Mouse (Mus musculus) heart, embryonic 15.5 days (tissue): ENCODE data around the gene Ap5s1. TPM values are rescaled to one million over a fixed set of nuclear protein-coding genes. Genes with fewer than 3 reads are reported as not detected.

Source experiments
- ATAC-seq: fragments of 200-750 bp; cut with Nextera tagmentation; replicated peaks from 2 replicates; pipeline ENCODE4 v1.8.0; 2017; ENCODE audit warnings: low read depth, moderate TSS enrichment; ENCODE audit not compliant: insufficient number of reproducible peaks, insufficient read depth, low FRiP score
- H3K27ac ChIP-seq: fragments of 300-500 bp; sonication (generic); 2 replicates; pipeline ENCODE4 v1.5.1; 2015; ENCODE audit warnings: mild to moderate bottlenecking, inconsistent platforms
- H3K27me3 ChIP-seq: fragments of 300-500 bp; sonication (generic); 2 replicates; pipeline ENCODE4 v1.6.1; 2015; ENCODE audit warnings: inconsistent platforms
- H3K36me3 ChIP-seq: fragments of 300-500 bp; sonication (generic); 2 replicates; pipeline ENCODE4 v1.6.1; 2015; ENCODE audit warnings: mild to moderate bottlenecking, inconsistent platforms
- H3K4me1 ChIP-seq: fragments of 300-500 bp; sonication (generic); replicated peaks from 2 replicates; pipeline ENCODE4 v1.6.1; 2015; ENCODE audit warnings: inconsistent platforms
- H3K4me2 ChIP-seq: fragments of 300-500 bp; sonication (generic); 2 replicates; pipeline ENCODE4 v1.6.1; 2015; ENCODE audit warnings: inconsistent platforms, mild to moderate bottlenecking, moderate library complexity
- H3K4me3 ChIP-seq: fragments of 300-500 bp; sonication (generic); 2 replicates; pipeline ENCODE4 v1.5.1; 2015; ENCODE audit warnings: mild to moderate bottlenecking, inconsistent platforms
- H3K9ac ChIP-seq: fragments of 300-500 bp; sonication (generic); 2 replicates; pipeline ENCODE4 v1.6.1; 2015; ENCODE audit warnings: mild to moderate bottlenecking, inconsistent platforms
- H3K9me3 ChIP-seq: fragments of 300-500 bp; sonication (generic); replicated peaks from 2 replicates; pipeline ENCODE4 v1.6.1; 2016; ENCODE audit warnings: inconsistent platforms
- WGBS: fragments of 180-500 bp; shearing (Covaris S2); methylation state at CpG from one replicate; pipeline ENCODE4 v1.1.7; 2015; ENCODE audit warnings: mixed read lengths; 5-methylcytosine and 5-hydroxymethylcytosine counted together
- polyA plus RNA-seq: library from polyadenylated mRNA; unstranded; fragments of >200 nt; fragmentation: Nextera tagmentation; extraction: Ambion mirVana; gene quantifications from 2 replicates; pipeline ENCODE4 v1.2.1, GENCODE M21; 2015

Ap5s1 gene
- 35.5 and 40.2 TPM in 2 replicates for polyA plus RNA-seq

- H3K9ac ChIP-seq, result no peak within 1 kb of the TSS
- no peaks in the 10 kb centered on the region for H3K9me3 ChIP-seq
- no peak for ATAC-seq
- peaks cover 28% of the 10 kb centered on the region for H3K4me1 ChIP-seq
- WGBS, result 68% methylated on average over 4 of the region's 4 CpGs
- no peak within 1 kb of the TSS for H3K4me3 ChIP-seq
- no peak within 1 kb of the TSS for H3K27ac ChIP-seq
- no peaks in the 10 kb centered on the region for H3K36me3 ChIP-seq
- no peak within 1 kb of the TSS for H3K4me2 ChIP-seq
- no peaks in the 10 kb centered on the region for H3K27me3 ChIP-seq
These were observed at the start of gene Ap5s1 for GRCm38 (mm10) chr2:131206778-131207177. Gene Ap5s1, plus strand, starts transcription at chr2:131207078.

GRCm38 (mm10) chr2:131159491-131159910 lies 47.4 kb upstream of the Ap5s1 start:
- Histone ChIP-seq H3K4me1 (peaks cover 31% of the 10 kb centered on the region), H3K9me3 (no peaks in the 10 kb centered on the region), H3K4me3 (peak overlapping the region; percentile 87), H3K27me3 (no peaks in the 10 kb centered on the region), H3K36me3 (peaks cover 3% of the 10 kb centered on the region; the same call in 1 of the 2 replicates), H3K4me2 (peak overlapping the region; percentile 86), H3K9ac (peak overlapping the region; percentile 81), H3K27ac (peak overlapping the region; percentile 82)
- 0% methylated on average over 18 of the region's 18 CpGs for WGBS
- peak; percentile 44 for ATAC-seq

GRCm38 (mm10) chr2:131159938-131160581 lies 46.8 kb upstream of the Ap5s1 start, which contains the start of gene 1700037H04Rik:
Gene 1700037H04Rik, minus strand, starts transcription at chr2:131160081.
- peak; percentile 98 for ATAC-seq
- peak within 1 kb of the TSS; percentile 81 for H3K9ac ChIP-seq
- H3K36me3 ChIP-seq, result no peaks in the 10 kb centered on the region; the same call in 1 of the 2 replicates
- H3K4me1 ChIP-seq, result peaks cover 31% of the 10 kb centered on the region
- peak within 1 kb of the TSS; percentile 91 for H3K27ac ChIP-seq
- peak within 1 kb of the TSS; percentile 87 for H3K4me3 ChIP-seq
- peak within 1 kb of the TSS; percentile 86 for H3K4me2 ChIP-seq
- no peaks in the 10 kb centered on the region for H3K27me3 ChIP-seq
- 0% methylated on average over 54 of the region's 54 CpGs for WGBS
- no peaks in the 10 kb centered on the region for H3K9me3 ChIP-seq

GRCm38 (mm10) chr2:131160671-131161111 lies 46.2 kb upstream of the Ap5s1 start:
- no peak for ATAC-seq
- H3K4me1 ChIP-seq, result peaks cover 31% of the 10 kb centered on the region

GRCm38 (mm10) chr2:131163924-131164323 lies 43.0 kb upstream of the Ap5s1 start:
- no peaks in the 10 kb centered on the region for H3K9me3 ChIP-seq
- WGBS, result 70% methylated on average over 7 of the region's 7 CpGs
- no peak overlapping the region for H3K4me2 ChIP-seq
- peaks cover 7% of the 10 kb centered on the region for H3K4me1 ChIP-seq
- no peaks in the 10 kb centered on the region for H3K36me3 ChIP-seq
- ATAC-seq, result no peak
- H3K9ac ChIP-seq, result no peak overlapping the region
- no peak overlapping the region for H3K27ac ChIP-seq
- no peaks in the 10 kb centered on the region for H3K27me3 ChIP-seq
- H3K4me3 ChIP-seq, result no peak overlapping the region

More at GRCm38 (mm10) chr2:131160671-131161111, 46.2 kb upstream of the Ap5s1 start:
- Histone ChIP-seq H3K4me3 (peak overlapping the region; percentile 87), H3K9ac (peak overlapping the region; percentile 62), H3K27me3 (no peaks in the 10 kb centered on the region), H3K9me3 (no peaks in the 10 kb centered on the region), H3K27ac (peak overlapping the region; percentile 91), H3K36me3 (no peaks in the 10 kb centered on the region), H3K4me2 (peak overlapping the region; percentile 86)
- WGBS, result under 1% methylated on average over 17 of the region's 17 CpGs

GRCm38 (mm10) chr2:131166172-131166571 lies 40.7 kb upstream of the Ap5s1 start:
- 92% methylated on average over 2 of the region's 2 CpGs for WGBS
- Histone ChIP-seq H3K27ac (no peak overlapping the region), H3K4me1 (0 out of 2 replicates have a peak, but pooled peaks cover 3% of the 10 kb centered on the region), H3K4me3 (no peak overlapping the region), H3K36me3 (no peaks in the 10 kb centered on the region), H3K9me3 (no peaks in the 10 kb centered on the region), H3K27me3 (peaks cover 14% of the 10 kb centered on the region), H3K9ac (no peak overlapping the region), H3K4me2 (no peak overlapping the region)
- no peak for ATAC-seq

GRCm38 (mm10) chr2:131167984-131168383 lies 38.9 kb upstream of the Ap5s1 start:
- Histone ChIP-seq H3K27me3 (peaks cover 32% of the 10 kb centered on the region), H3K27ac (no peak overlapping the region), H3K36me3 (no peaks in the 10 kb centered on the region), H3K9ac (no peak overlapping the region), H3K9me3 (no peaks in the 10 kb centered on the region), H3K4me1 (peaks cover 9% of the 10 kb centered on the region; the same call in 1 of the 2 replicates), H3K4me3 (no peak overlapping the region), H3K4me2 (no peak overlapping the region)
- ATAC-seq, result no peak
- 72% methylated on average over 6 of the region's 6 CpGs for WGBS

- Histone ChIP-seq H3K9me3 (no peaks in the 10 kb centered on the region), H3K4me3 (no peak overlapping the region), H3K27me3 (peaks cover 41% of the 10 kb centered on the region), H3K27ac (no peak overlapping the region), H3K9ac (no peak overlapping the region), H3K36me3 (no peaks in the 10 kb centered on the region), H3K4me1 (peaks cover 9% of the 10 kb centered on the region; the same call in 1 of the 2 replicates), H3K4me2 (no peak overlapping the region)
- no peak for ATAC-seq
- WGBS, result 55% methylated on average over 1 of the region's 1 CpGs
These were observed 38.0 kb upstream of the Ap5s1 start for GRCm38 (mm10) chr2:131168914-131169313.

GRCm38 (mm10) chr2:131170936-131171335 lies 35.9 kb upstream of the Ap5s1 start:
- Histone ChIP-seq H3K36me3 (no peaks in the 10 kb centered on the region), H3K27ac (no peak overlapping the region), H3K27me3 (peaks cover 42% of the 10 kb centered on the region), H3K9ac (no peak overlapping the region), H3K4me1 (peaks cover 18% of the 10 kb centered on the region), H3K4me2 (peak overlapping the region; percentile 59), H3K9me3 (no peaks in the 10 kb centered on the region), H3K4me3 (peak overlapping the region; percentile 32)
- no peak for ATAC-seq
- WGBS, result 20% methylated on average over 9 of the region's 9 CpGs

GRCm38 (mm10) chr2:131171401-131172104 lies 35.3 kb upstream of the Ap5s1 start:
- H3K4me1 ChIP-seq, result peaks cover 22% of the 10 kb centered on the region
- 10% methylated on average over 43 of the region's 43 CpGs for WGBS
- H3K4me2 ChIP-seq, result peak overlapping the region; percentile 59
- H3K9ac ChIP-seq, result peak overlapping the region; percentile 19; the same call in 1 of the 2 replicates
- H3K4me3 ChIP-seq, result peak overlapping the region; percentile 32
- ATAC-seq, result 0 out of 2 replicates have a peak, but pooled peaks have one; percentile 23
- H3K36me3 ChIP-seq, result no peaks in the 10 kb centered on the region
- H3K27me3 ChIP-seq, result peaks cover 42% of the 10 kb centered on the region
- no peak overlapping the region for H3K27ac ChIP-seq
- no peaks in the 10 kb centered on the region for H3K9me3 ChIP-seq

GRCm38 (mm10) chr2:131172322-131172721 lies 34.6 kb upstream of the Ap5s1 start:
- Histone ChIP-seq H3K36me3 (no peaks in the 10 kb centered on the region), H3K4me3 (no peak overlapping the region), H3K4me2 (no peak overlapping the region), H3K9me3 (no peaks in the 10 kb centered on the region), H3K9ac (no peak overlapping the region), H3K27me3 (peaks cover 42% of the 10 kb centered on the region), H3K4me1 (peaks cover 30% of the 10 kb centered on the region), H3K27ac (no peak overlapping the region)
- ATAC-seq, result no peak
- WGBS, result 44% methylated on average over 9 of the region's 9 CpGs
